Mouse (Mus musculus): ENCODE data around the gene Tpx2. TPM values are rescaled to one million over a fixed set of nuclear protein-coding genes. Genes with fewer than 3 reads are reported as not detected.

Tpx2 gene
- polyA plus RNA-seq, 2 experiments, result 51.3 to 71.8 TPM

DNA sequence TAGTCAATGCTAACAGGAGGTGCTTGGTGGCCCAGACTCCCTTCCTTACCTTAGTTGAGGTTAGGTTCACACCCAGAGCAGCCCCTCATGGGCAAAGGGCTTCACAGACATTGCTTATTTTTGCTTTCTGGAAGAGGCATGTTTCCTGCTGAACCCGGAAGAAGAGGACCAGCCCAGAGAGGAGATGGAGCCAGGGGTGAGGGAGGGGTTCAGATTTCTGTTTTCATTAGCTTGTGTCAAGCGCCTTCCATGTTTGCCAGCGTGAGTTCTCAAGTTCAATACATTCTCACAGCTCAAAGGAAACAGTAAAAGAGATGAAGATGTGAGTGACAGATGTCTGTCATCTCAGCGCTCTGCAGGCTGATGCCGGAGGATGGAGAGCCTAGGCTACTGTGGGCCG, 62.1 kb downstream of the Tpx2 start:
- H3K36me3 ChIP-seq (ENCODE audit: control insufficient read depth, insufficient read depth, low read length), result no peaks in the 10 kb centered on the region
- 77% methylated on average over 6 of the region's 6 CpGs for WGBS
- H3K9ac ChIP-seq (ENCODE audit: low read depth, low read length, severe bottlenecking), result no peak overlapping the region
- no peak for TF ChIP-seq POLR2A (IDR thresholded peaks at IDR 0.05; ENCODE audit: borderline replicate concordance, extremely low read depth, insufficient read depth, insufficient read length)
- H3K4me1 ChIP-seq (ENCODE audit: control insufficient read depth, insufficient read depth, low read length), result peaks cover 18% of the 10 kb centered on the region
- no peaks in the 10 kb centered on the region for H3K9me3 ChIP-seq (ENCODE audit: control insufficient read depth, low read length)
- ATAC-seq (ENCODE audit: low FRiP score, low read depth) (no peak), DNase-seq (ENCODE audit: low spot score) (no peak)
- no peak overlapping the region for H3K4me2 ChIP-seq (replicated peaks; ENCODE audit: low read depth, low read length, severe bottlenecking)
- H3K27me3 ChIP-seq (ENCODE audit: control insufficient read depth, insufficient read depth, low read length), result peaks cover 29% of the 10 kb centered on the region
- no peak overlapping the region for H3K27ac ChIP-seq (replicated peaks; ENCODE audit: low read depth, low read length)
- no peak overlapping the region for H3K4me3 ChIP-seq (replicated peaks; ENCODE audit: low read length)

- Histone ChIP-seq H3K9ac (ENCODE audit: low read depth, low read length, severe bottlenecking) (no peak within 1 kb of the TSS), H3K27me3 (ENCODE audit: control insufficient read depth, insufficient read depth, low read length) (peaks cover 29% of the 10 kb centered on the region), H3K27ac (replicated peaks; ENCODE audit: low read depth, low read length) (no peak within 1 kb of the TSS), H3K9me3 (ENCODE audit: control insufficient read depth, low read length) (no peaks in the 10 kb centered on the region), H3K4me1 (ENCODE audit: control insufficient read depth, insufficient read depth, low read length) (peaks cover 16% of the 10 kb centered on the region), H3K4me3 (replicated peaks; ENCODE audit: low read length) (no peak within 1 kb of the TSS), H3K36me3 (ENCODE audit: control insufficient read depth, insufficient read depth, low read length) (no peaks in the 10 kb centered on the region), H3K4me2 (replicated peaks; ENCODE audit: low read depth, low read length, severe bottlenecking) (no peak within 1 kb of the TSS)
- TF ChIP-seq POLR2A (IDR thresholded peaks at IDR 0.05; ENCODE audit: borderline replicate concordance, extremely low read depth, insufficient read depth, insufficient read length), result no peak
- ATAC-seq (ENCODE audit: low FRiP score, low read depth), result peak; percentile 45; the same call in 1 of the 2 replicates
- no peak for DNase-seq (ENCODE audit: low spot score)
- 23% methylated on average over 12 of the region's 12 CpGs for whole genome bisulfite sequencing
Observed at GRCm38 (mm10) chr2:152911031-152911430, 63.3 kb downstream of the Tpx2 start, which contains the start of gene Mylk2. TSS of gene Mylk2 (plus strand) at chr2:152911352.

GRCm38 (mm10) chr2:152911432-152911831, 63.7 kb downstream of the Tpx2 start:
- Histone ChIP-seq H3K4me3 (replicated peaks; ENCODE audit: low read length) (no peak overlapping the region), H3K36me3 (ENCODE audit: control insufficient read depth, insufficient read depth, low read length) (no peaks in the 10 kb centered on the region), H3K9me3 (ENCODE audit: control insufficient read depth, low read length) (no peaks in the 10 kb centered on the region), H3K27ac (replicated peaks; ENCODE audit: low read depth, low read length) (no peak overlapping the region), H3K4me1 (ENCODE audit: control insufficient read depth, insufficient read depth, low read length) (peaks cover 14% of the 10 kb centered on the region), H3K9ac (ENCODE audit: low read depth, low read length, severe bottlenecking) (no peak overlapping the region), H3K27me3 (ENCODE audit: control insufficient read depth, insufficient read depth, low read length) (peaks cover 29% of the 10 kb centered on the region), H3K4me2 (replicated peaks; ENCODE audit: low read depth, low read length, severe bottlenecking) (no peak overlapping the region)
- no peak for ATAC-seq (ENCODE audit: low FRiP score, low read depth)
- TF ChIP-seq POLR2A (IDR thresholded peaks at IDR 0.05; ENCODE audit: borderline replicate concordance, extremely low read depth, insufficient read depth, insufficient read length), result no peak
- DNase-seq (ENCODE audit: low spot score), result no peak
- WGBS, result 33% methylated on average over 6 of the region's 6 CpGs

DNA sequence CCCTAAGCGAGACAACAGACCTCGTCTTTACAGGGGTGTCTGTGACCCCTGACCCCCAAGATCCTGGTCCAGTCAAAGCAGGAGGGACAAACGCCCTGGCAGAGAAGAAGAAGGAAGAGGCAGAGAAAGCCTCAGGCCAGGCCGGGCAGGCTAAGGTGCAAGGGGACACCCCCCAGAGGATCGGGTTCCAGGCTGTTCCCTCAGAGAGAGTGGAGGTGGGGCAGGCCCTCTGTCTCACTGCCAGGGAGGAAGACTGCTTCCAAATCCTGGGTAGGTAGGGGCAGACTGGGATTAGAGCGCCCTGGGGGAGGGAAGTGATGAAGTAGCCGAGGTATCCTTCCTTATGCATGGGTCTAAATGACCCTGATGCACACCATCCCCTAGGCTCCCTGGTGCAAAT, 65.7 kb downstream of the Tpx2 start:
- H3K27me3 ChIP-seq (ENCODE audit: control insufficient read depth, insufficient read depth, low read length), result peaks cover 29% of the 10 kb centered on the region
- no peak overlapping the region for H3K4me2 ChIP-seq (replicated peaks; ENCODE audit: low read depth, low read length, severe bottlenecking)
- no peaks in the 10 kb centered on the region for H3K9me3 ChIP-seq (ENCODE audit: control insufficient read depth, low read length)
- no peak overlapping the region for H3K27ac ChIP-seq (replicated peaks; ENCODE audit: low read depth, low read length)
- DNase-seq (ENCODE audit: low spot score), result no peak
- H3K4me1 ChIP-seq (ENCODE audit: control insufficient read depth, insufficient read depth, low read length), result no peaks in the 10 kb centered on the region
- no peak overlapping the region for H3K9ac ChIP-seq (ENCODE audit: low read depth, low read length, severe bottlenecking)
- no peaks in the 10 kb centered on the region for H3K36me3 ChIP-seq (ENCODE audit: control insufficient read depth, insufficient read depth, low read length)
- ATAC-seq (ENCODE audit: low FRiP score, low read depth), result no peak
- H3K4me3 ChIP-seq (replicated peaks; ENCODE audit: low read length), result no peak overlapping the region
- no peak for TF ChIP-seq POLR2A (IDR thresholded peaks at IDR 0.05; ENCODE audit: borderline replicate concordance, extremely low read depth, insufficient read depth, insufficient read length)
- 33% methylated on average over 7 of the region's 7 CpGs for WGBS

DNA sequence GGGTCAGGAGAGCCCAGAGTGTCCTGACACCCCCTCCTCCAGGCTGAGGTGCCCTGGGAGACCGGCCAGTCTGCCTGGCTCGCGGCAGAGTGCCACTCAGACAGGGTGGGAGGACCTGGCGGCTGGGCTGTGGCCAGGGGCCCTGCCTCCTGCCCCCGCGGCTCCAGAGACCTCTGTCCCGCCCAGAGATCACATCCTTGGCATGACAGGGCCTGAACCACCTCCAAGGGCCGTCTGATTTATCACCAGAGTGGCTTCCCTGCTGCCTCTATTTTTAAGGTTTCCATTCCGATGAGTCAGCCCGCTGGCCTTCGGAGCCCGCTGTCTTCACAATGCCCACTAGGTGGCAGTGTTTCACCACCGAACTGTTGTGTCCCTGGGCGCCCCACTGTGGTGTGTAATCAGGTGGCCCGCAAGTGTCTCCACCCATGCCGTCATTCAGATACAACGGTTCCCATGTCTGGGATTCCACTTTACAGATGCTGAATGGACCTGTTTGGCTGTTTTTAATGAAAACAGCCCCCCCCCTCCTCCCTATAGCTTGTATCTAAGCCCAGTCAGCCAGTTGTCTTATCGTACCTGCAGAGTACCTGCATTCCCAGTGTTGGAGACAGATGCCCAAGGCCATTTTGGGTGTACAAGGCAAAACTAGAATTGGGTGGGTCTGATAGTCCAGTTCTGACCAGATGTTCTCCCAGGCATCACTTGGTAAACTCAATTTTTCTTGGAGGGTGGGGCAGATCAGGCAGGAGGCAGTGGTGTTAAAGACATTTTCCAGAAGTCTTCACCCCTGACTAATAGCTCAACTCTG, 66.8 kb downstream of the Tpx2 start:
- H3K36me3 ChIP-seq (ENCODE audit: control insufficient read depth, insufficient read depth, low read length), result no peaks in the 10 kb centered on the region
- peak overlapping the region; percentile 25; the same call in 1 of the 2 replicates for H3K9ac ChIP-seq (ENCODE audit: low read depth, low read length, severe bottlenecking)
- ATAC-seq (ENCODE audit: low FRiP score, low read depth) (peak; percentile 71), DNase-seq (ENCODE audit: low spot score) (peak; percentile 85)
- no peak overlapping the region for H3K27ac ChIP-seq (replicated peaks; ENCODE audit: low read depth, low read length)
- WGBS, result 3% methylated on average over 13 of the region's 18 CpGs
- H3K4me3 ChIP-seq (replicated peaks; ENCODE audit: low read length), result peak overlapping the region; percentile 11
- H3K27me3 ChIP-seq (ENCODE audit: control insufficient read depth, insufficient read depth, low read length), result peaks cover 29% of the 10 kb centered on the region
- TF ChIP-seq POLR2A (IDR thresholded peaks at IDR 0.05; ENCODE audit: borderline replicate concordance, extremely low read depth, insufficient read depth, insufficient read length), result no peak
- peak overlapping the region; percentile 30; the same call in 1 of the 2 replicates for H3K4me2 ChIP-seq (replicated peaks; ENCODE audit: low read depth, low read length, severe bottlenecking)
- no peaks in the 10 kb centered on the region for H3K4me1 ChIP-seq (ENCODE audit: control insufficient read depth, insufficient read depth, low read length)
- no peaks in the 10 kb centered on the region for H3K9me3 ChIP-seq (ENCODE audit: control insufficient read depth, low read length)
